Mouse (Mus musculus): Measurements from ENCODE around the gene Anapc15-ps. TPM values are rescaled to one million over a fixed set of nuclear protein-coding genes. Genes with fewer than 3 reads are reported as not detected.
A peak's percentile ranks its signal among the peaks of the same experiment; 100 is the strongest.

The Anapc15-ps gene
- polyA plus RNA-seq, 1 experiment from 2014 or later, result not detected

DNA sequence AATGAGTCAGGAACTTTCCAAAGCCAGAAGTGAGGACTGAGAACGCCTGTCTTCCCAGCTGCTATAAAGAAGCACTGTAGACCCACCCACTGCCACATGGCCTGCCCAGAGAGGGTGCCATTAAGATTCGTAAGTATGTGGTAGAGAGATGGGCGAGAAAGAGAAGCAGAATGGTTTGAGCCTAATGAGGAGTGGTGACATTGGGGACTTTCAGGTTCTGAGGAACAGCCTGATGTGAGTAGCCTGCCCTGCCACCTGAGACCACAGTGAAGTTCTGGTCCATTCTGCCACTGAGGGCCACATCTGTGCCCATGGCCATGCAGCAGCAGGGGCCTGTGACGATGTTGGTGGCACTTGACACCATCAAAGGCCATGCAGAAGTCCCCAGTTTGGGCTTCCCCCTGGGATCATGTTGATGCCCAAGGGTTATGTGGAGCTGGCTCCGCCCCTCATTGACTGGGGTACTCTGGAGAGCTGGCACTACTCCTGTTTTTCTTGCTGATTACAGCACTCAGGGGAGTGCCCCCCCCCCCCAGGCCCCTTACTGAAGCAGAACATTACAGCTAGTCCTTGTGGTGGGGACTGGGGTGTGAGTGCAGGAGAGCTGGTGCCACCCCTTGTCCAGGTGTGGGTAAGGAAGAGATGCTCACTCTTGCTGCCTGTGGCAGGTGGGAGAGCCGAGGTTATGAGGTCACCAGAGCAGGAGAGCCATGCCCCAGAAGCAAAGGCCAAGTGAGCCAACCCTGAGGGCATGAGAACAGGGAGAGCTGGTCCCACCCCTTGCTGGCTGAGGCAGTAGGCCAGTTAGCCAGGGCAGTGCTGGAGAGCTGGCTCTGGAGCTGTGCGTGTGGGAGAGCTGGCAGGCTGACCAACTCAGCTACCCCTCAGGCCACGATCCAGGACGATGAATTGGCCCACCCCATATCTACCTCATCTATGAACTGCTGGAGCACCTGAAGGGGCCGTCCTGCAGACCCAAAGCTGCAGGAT lies 16.7 kb downstream of the Anapc15-ps start:
- Histone ChIP-seq H3K27ac (replicated peaks in 1 of 2; ENCODE audit: control insufficient read depth in 1 of 2, insufficient read depth in 1 of 2, low read depth in 2 of 2, low read length in 2 of 2) (no peak overlapping the region), H3K4me1 (ENCODE audit: control insufficient read depth in 2 of 2, insufficient read depth in 2 of 2, low read length in 2 of 2) (peaks cover 0 to 3% of the 10 kb centered on the region in 2 experiments; a peak in 1 of 4 replicates), H3K36me3 (ENCODE audit: control insufficient read depth, insufficient read depth, low read length) (no peaks in the 10 kb centered on the region), H3K9ac (ENCODE audit: low read length) (no peak overlapping the region), H3K4me2 (ENCODE audit: low read length) (no peak overlapping the region), H3K9me3 (ENCODE audit: control insufficient read depth, low read length) (0 out of 2 replicates have a peak, but pooled peaks cover 2% of the 10 kb centered on the region), H3K4me3 (ENCODE audit: control insufficient read depth in 1 of 2, insufficient read depth in 1 of 2, low read depth in 1 of 2, low read length in 2 of 2) (no peak overlapping the region), H3K27me3 (ENCODE audit: control insufficient read depth, insufficient read depth, low read length) (no peaks in the 10 kb centered on the region)
- ATAC-seq (ENCODE audit: insufficient number of reproducible peaks, insufficient read depth, low FRiP score, low read depth), result peak; percentile 13; the same call in 1 of the 2 replicates
- WGBS, result 86% methylated on average over 10 of the region's 10 CpGs

GRCm38 (mm10) chr10:95652131-95652530 lies 21.1 kb downstream of the Anapc15-ps start:
- H3K27me3 ChIP-seq (ENCODE audit: control insufficient read depth, insufficient read depth, low read length), result no peaks in the 10 kb centered on the region
- H3K9me3 ChIP-seq (ENCODE audit: control insufficient read depth, low read length), result 0 out of 2 replicates have a peak, but pooled peaks cover 2% of the 10 kb centered on the region
- no peak for ATAC-seq (ENCODE audit: insufficient number of reproducible peaks, insufficient read depth, low FRiP score, low read depth)
- H3K4me1 ChIP-seq (ENCODE audit: control insufficient read depth in 2 of 2, insufficient read depth in 2 of 2, low read length in 2 of 2), result no peaks in the 10 kb centered on the region; a peak in 1 of 4 replicates
- H3K4me3 ChIP-seq (ENCODE audit: control insufficient read depth in 1 of 2, insufficient read depth in 1 of 2, low read depth in 1 of 2, low read length in 2 of 2), result no peak overlapping the region
- H3K36me3 ChIP-seq (ENCODE audit: control insufficient read depth, insufficient read depth, low read length), result no peaks in the 10 kb centered on the region
- H3K9ac ChIP-seq (ENCODE audit: low read length), result no peak overlapping the region
- no peak overlapping the region for H3K4me2 ChIP-seq (ENCODE audit: low read length)
- H3K27ac ChIP-seq (replicated peaks in 1 of 2; ENCODE audit: control insufficient read depth in 1 of 2, insufficient read depth in 1 of 2, low read depth in 2 of 2, low read length in 2 of 2), result no peak overlapping the region
- 84% methylated on average over 5 of the region's 5 CpGs for WGBS

- Histone ChIP-seq H3K4me3 (ENCODE audit: control insufficient read depth in 1 of 2, insufficient read depth in 1 of 2, low read depth in 1 of 2, low read length in 2 of 2) (no peak overlapping the region), H3K36me3 (ENCODE audit: control insufficient read depth, insufficient read depth, low read length) (no peaks in the 10 kb centered on the region), H3K9ac (ENCODE audit: low read length) (no peak overlapping the region), H3K4me1 (ENCODE audit: control insufficient read depth in 2 of 2, insufficient read depth in 2 of 2, low read length in 2 of 2) (peaks cover 3 to 4% of the 10 kb centered on the region in 2 experiments; a peak in 1 of 4 replicates), H3K9me3 (ENCODE audit: control insufficient read depth, low read length) (0 out of 2 replicates have a peak, but pooled peaks cover 2% of the 10 kb centered on the region), H3K27me3 (ENCODE audit: control insufficient read depth, insufficient read depth, low read length) (no peaks in the 10 kb centered on the region), H3K4me2 (ENCODE audit: low read length) (no peak overlapping the region), H3K27ac (replicated peaks in 1 of 2; ENCODE audit: control insufficient read depth in 1 of 2, insufficient read depth in 1 of 2, low read depth in 2 of 2, low read length in 2 of 2) (no peak overlapping the region)
- no peak for ATAC-seq (ENCODE audit: insufficient number of reproducible peaks, insufficient read depth, low FRiP score, low read depth)
- WGBS, result 94% methylated on average over 11 of the region's 11 CpGs
Observed at GRCm38 (mm10) chr10:95648326-95648888, 24.8 kb downstream of the Anapc15-ps start.

- no peaks in the 10 kb centered on the region for H3K27me3 ChIP-seq (ENCODE audit: control insufficient read depth, insufficient read depth, low read length)
- H3K4me1 ChIP-seq (ENCODE audit: control insufficient read depth in 2 of 2, insufficient read depth in 2 of 2, low read length in 2 of 2), result peaks cover 3 to 4% of the 10 kb centered on the region in 2 experiments; a peak in 1 of 4 replicates
- WGBS, result 24% methylated on average over 9 of the region's 9 CpGs
- no peak overlapping the region for H3K27ac ChIP-seq (replicated peaks in 1 of 2; ENCODE audit: control insufficient read depth in 1 of 2, insufficient read depth in 1 of 2, low read depth in 2 of 2, low read length in 2 of 2)
- ATAC-seq (ENCODE audit: insufficient number of reproducible peaks, insufficient read depth, low FRiP score, low read depth), result no peak
- H3K9ac ChIP-seq (ENCODE audit: low read length), result no peak overlapping the region
- H3K4me3 ChIP-seq (ENCODE audit: control insufficient read depth in 1 of 2, insufficient read depth in 1 of 2, low read depth in 1 of 2, low read length in 2 of 2), result no peak overlapping the region
- H3K4me2 ChIP-seq (ENCODE audit: low read length), result no peak overlapping the region
- H3K9me3 ChIP-seq (ENCODE audit: control insufficient read depth, low read length), result no peaks in the 10 kb centered on the region
- no peaks in the 10 kb centered on the region for H3K36me3 ChIP-seq (ENCODE audit: control insufficient read depth, insufficient read depth, low read length)
Observed at GRCm38 (mm10) chr10:95647128-95647527, 26.1 kb downstream of the Anapc15-ps start.

DNA sequence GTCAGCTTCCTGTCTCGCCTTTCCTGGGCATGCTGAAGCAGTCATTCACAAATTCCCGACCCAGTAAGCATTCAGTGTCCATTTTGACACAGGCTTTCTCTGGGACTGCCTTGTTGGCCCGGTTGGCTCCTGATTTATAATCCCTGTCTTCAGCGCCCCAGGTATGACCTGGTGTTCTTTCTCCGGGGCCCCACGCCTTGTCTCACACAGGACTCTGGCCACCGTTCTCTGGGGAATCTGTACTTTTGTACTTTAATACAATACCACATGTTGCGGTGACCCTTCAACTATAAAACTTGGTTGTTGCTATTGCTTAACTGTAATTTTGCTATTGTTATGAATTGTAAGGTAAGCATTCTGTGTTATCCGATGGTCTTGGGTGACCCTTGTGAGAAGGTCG lies 26.7 kb downstream of the Anapc15-ps start:
- Histone ChIP-seq H3K27me3 (ENCODE audit: control insufficient read depth, insufficient read depth, low read length) (no peaks in the 10 kb centered on the region), H3K9ac (ENCODE audit: low read length) (no peak overlapping the region), H3K4me2 (ENCODE audit: low read length) (no peak overlapping the region), H3K9me3 (ENCODE audit: control insufficient read depth, low read length) (no peaks in the 10 kb centered on the region), H3K27ac (replicated peaks in 1 of 2; ENCODE audit: control insufficient read depth in 1 of 2, insufficient read depth in 1 of 2, low read depth in 2 of 2, low read length in 2 of 2) (no peak overlapping the region), H3K4me3 (ENCODE audit: control insufficient read depth in 1 of 2, insufficient read depth in 1 of 2, low read depth in 1 of 2, low read length in 2 of 2) (no peak overlapping the region), H3K4me1 (ENCODE audit: control insufficient read depth in 2 of 2, insufficient read depth in 2 of 2, low read length in 2 of 2) (peaks cover 3 to 4% of the 10 kb centered on the region in 2 experiments; a peak in 1 of 4 replicates), H3K36me3 (ENCODE audit: control insufficient read depth, insufficient read depth, low read length) (no peaks in the 10 kb centered on the region)
- no peak for ATAC-seq (ENCODE audit: insufficient number of reproducible peaks, insufficient read depth, low FRiP score, low read depth)
- WGBS, result 88% methylated on average over 10 of the region's 10 CpGs

- Histone ChIP-seq H3K9ac (ENCODE audit: low read length) (no peak overlapping the region), H3K27ac (replicated peaks in 1 of 2; ENCODE audit: control insufficient read depth in 1 of 2, insufficient read depth in 1 of 2, low read depth in 2 of 2, low read length in 2 of 2) (no peak overlapping the region; a peak in 1 of 4 replicates), H3K4me3 (ENCODE audit: control insufficient read depth in 1 of 2, insufficient read depth in 1 of 2, low read depth in 1 of 2, low read length in 2 of 2) (no peak overlapping the region), H3K36me3 (ENCODE audit: control insufficient read depth, insufficient read depth, low read length) (no peaks in the 10 kb centered on the region), H3K4me1 (ENCODE audit: control insufficient read depth in 2 of 2, insufficient read depth in 2 of 2, low read length in 2 of 2) (peaks cover 3 to 4% of the 10 kb centered on the region in 2 experiments; a peak in 1 of 4 replicates), H3K4me2 (ENCODE audit: low read length) (no peak overlapping the region), H3K9me3 (ENCODE audit: control insufficient read depth, low read length) (no peaks in the 10 kb centered on the region), H3K27me3 (ENCODE audit: control insufficient read depth, insufficient read depth, low read length) (no peaks in the 10 kb centered on the region)
- no peak for ATAC-seq (ENCODE audit: insufficient number of reproducible peaks, insufficient read depth, low FRiP score, low read depth)
- WGBS, result 41% methylated on average over 6 of the region's 6 CpGs
Observed at GRCm38 (mm10) chr10:95643696-95644360, 29.4 kb downstream of the Anapc15-ps start.

DNA sequence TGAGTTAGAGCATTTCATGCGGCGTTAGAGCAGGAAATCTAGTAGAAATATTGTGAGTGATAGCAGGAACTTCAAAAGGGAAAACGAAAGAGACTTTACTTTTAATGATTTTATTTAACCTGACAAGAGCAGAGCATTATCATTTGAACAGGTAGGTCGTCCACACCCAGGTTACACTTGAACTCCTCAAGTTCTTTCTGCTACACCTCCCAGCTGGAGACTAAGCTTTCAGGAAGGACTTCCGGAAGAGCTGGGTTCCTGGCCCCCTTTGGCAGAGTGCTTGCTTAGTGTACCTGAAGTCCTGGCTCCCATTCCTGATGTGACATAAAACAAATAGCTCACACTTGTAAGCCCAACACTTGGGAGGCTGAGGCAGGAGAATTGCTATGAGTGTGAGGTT lies 30.2 kb downstream of the Anapc15-ps start:
- H3K36me3 ChIP-seq (ENCODE audit: control insufficient read depth, insufficient read depth, low read length), result no peaks in the 10 kb centered on the region
- H3K4me2 ChIP-seq (ENCODE audit: low read length), result no peak overlapping the region
- no peak overlapping the region for H3K27ac ChIP-seq (replicated peaks in 1 of 2; ENCODE audit: control insufficient read depth in 1 of 2, insufficient read depth in 1 of 2, low read depth in 2 of 2, low read length in 2 of 2)
- peaks cover 3 to 4% of the 10 kb centered on the region in 2 experiments; a peak in 1 of 4 replicates for H3K4me1 ChIP-seq (ENCODE audit: control insufficient read depth in 2 of 2, insufficient read depth in 2 of 2, low read length in 2 of 2)
- no peak overlapping the region for H3K9ac ChIP-seq (ENCODE audit: low read length)
- ATAC-seq (ENCODE audit: insufficient number of reproducible peaks, insufficient read depth, low FRiP score, low read depth), result no peak
- no peaks in the 10 kb centered on the region for H3K9me3 ChIP-seq (ENCODE audit: control insufficient read depth, low read length)
- H3K4me3 ChIP-seq (ENCODE audit: control insufficient read depth in 1 of 2, insufficient read depth in 1 of 2, low read depth in 1 of 2, low read length in 2 of 2), result no peak overlapping the region
- H3K27me3 ChIP-seq (ENCODE audit: control insufficient read depth, insufficient read depth, low read length), result no peaks in the 10 kb centered on the region
- WGBS, result 77% methylated on average over 5 of the region's 5 CpGs

All from heart, embryonic 14.5 days (tissue).